In genomic region chr11:116333526-116334416, GRCm38 (mm10) we compare ENCODE assay signal across 9 mouse cellular contexts. TPM values are rescaled to one million over a fixed set of nuclear protein-coding genes. Genes with fewer than 3 reads are reported as not detected.
DNase-seq lines count a peak whose midpoint lies in the region; ATAC-seq and TF ChIP-seq lines count a peak whose summit lies in the region.
"Had no signal": no experiment of that assay in that cellular context is flagged by ENCODE, and none has a peak within 500 bp of the region (broad histone marks: within the 10 kb centered on the region; RNA-seq: fewer than 3 reads in every experiment).

No protein-coding gene starts in this region.

- H3K4me2 ChIP-seq in lung, embryonic 14.5 days = peak overlapping the region; percentile 97
- H3K4me2 ChIP-seq in forebrain, postnatal 0 days (ENCODE audit: low read depth) = peak overlapping the region; percentile 99
- H3K4me2 ChIP-seq in stomach, embryonic 14.5 days (replicated peaks; ENCODE audit: low read depth, low read length) = peak overlapping the region; percentile 96

- WGBS in lung, embryonic 14.5 days = 18% methylated on average over 31 of the region's 31 CpGs
- WGBS in forebrain, postnatal 0 days = 30% methylated on average over 31 of the region's 31 CpGs
- 24% methylated on average over 31 of the region's 31 CpGs for WGBS in stomach, embryonic 14.5 days

- H3K4me3 ChIP-seq in lung, embryonic 14.5 days (ENCODE audit: low read depth, low read length) = peak overlapping the region; percentile 64
- peak overlapping the region; percentile 53; the same call in 1 of the 2 replicates for H3K4me3 ChIP-seq in forebrain, postnatal 0 days (ENCODE audit: low read depth, low read length)
- H3K4me3 ChIP-seq in stomach, embryonic 14.5 days (ENCODE audit: low read depth, low read length) = peak overlapping the region; percentile 20

- ATAC-seq in lung, embryonic 14.5 days (ENCODE audit: insufficient read depth) = no peak
- no peak for ATAC-seq in forebrain, postnatal 0 days
- no peak for ATAC-seq in stomach, embryonic 14.5 days (ENCODE audit: insufficient number of reproducible peaks, insufficient read depth, low FRiP score, low read depth)

- H3K4me1 ChIP-seq in lung, embryonic 14.5 days (ENCODE audit: insufficient read depth) = peaks cover 11% of the 10 kb centered on the region; the same call in 1 of the 2 replicates
- H3K4me1 ChIP-seq in forebrain, postnatal 0 days (ENCODE audit: insufficient read depth) = peaks cover 14% of the 10 kb centered on the region
- H3K4me1 ChIP-seq in stomach, embryonic 14.5 days (ENCODE audit: control insufficient read depth, insufficient read depth, low read length) = peaks cover 34% of the 10 kb centered on the region

- no peak for TF ChIP-seq CTCF in lung, embryonic 14.5 days (IDR thresholded peaks at IDR 0.05; ENCODE audit: low read depth)
- no peak for TF ChIP-seq CTCF in forebrain, postnatal 0 days (IDR thresholded peaks at IDR 0.05; ENCODE audit: low read depth)

- no peaks in the 10 kb centered on the region for H3K36me3 ChIP-seq in lung, embryonic 14.5 days (ENCODE audit: insufficient read depth)
- peaks cover 8% of the 10 kb centered on the region; the same call in 1 of the 2 replicates for H3K36me3 ChIP-seq in forebrain, postnatal 0 days (ENCODE audit: insufficient read depth)
- H3K36me3 ChIP-seq in stomach, embryonic 14.5 days (ENCODE audit: control insufficient read depth, insufficient read depth, low read length) = no peaks in the 10 kb centered on the region

- no peak overlapping the region for H3K27ac ChIP-seq in lung, embryonic 14.5 days (ENCODE audit: low read depth)
- no peak overlapping the region for H3K27ac ChIP-seq in forebrain, postnatal 0 days (ENCODE audit: low read depth, low read length)
- no peak overlapping the region for H3K27ac ChIP-seq in stomach, embryonic 14.5 days (ENCODE audit: low read length)

- H3K9ac ChIP-seq in lung, embryonic 14.5 days = peak overlapping the region; percentile 4; the same call in 1 of the 2 replicates
- H3K9ac ChIP-seq in forebrain, postnatal 0 days = no peak overlapping the region
- H3K9ac ChIP-seq in stomach, embryonic 14.5 days (replicated peaks; ENCODE audit: low read depth, low read length) = no peak overlapping the region; the same call in 1 of the 2 replicates

- peaks cover 26% of the 10 kb centered on the region for H3K27me3 ChIP-seq in lung, embryonic 14.5 days (ENCODE audit: insufficient read depth, low read length)
- peaks cover 5% of the 10 kb centered on the region; the same call in 1 of the 2 replicates for H3K27me3 ChIP-seq in forebrain, postnatal 0 days (ENCODE audit: insufficient read depth, low read length)
- peaks cover 18% of the 10 kb centered on the region for H3K27me3 ChIP-seq in stomach, embryonic 14.5 days (ENCODE audit: control insufficient read depth, insufficient read depth, low read length)

- H3K9me3 ChIP-seq in lung, embryonic 14.5 days (ENCODE audit: low read depth, low read length) = no peaks in the 10 kb centered on the region
- H3K9me3 ChIP-seq in forebrain, postnatal 0 days (ENCODE audit: low read length) = no peaks in the 10 kb centered on the region
- H3K9me3 ChIP-seq in stomach, embryonic 14.5 days (ENCODE audit: control insufficient read depth, low read depth, low read length) = no peaks in the 10 kb centered on the region

- peak; percentile 27 for DNase-seq in lung, embryonic 14.5 days
- DNase-seq in lung, postnatal 14 days = no peak
- DNase-seq in forebrain, postnatal 0 days = no peak
- peak; percentile 50 to 67 for DNase-seq in kidney, postnatal 4 days
- no peak for DNase-seq in spleen, postnatal 4 days (ENCODE audit: low spot score in 2 of 2)
- no peak for DNase-seq in right cerebral cortex, adult 18-20 months
- no peak for DNase-seq in thymus, postnatal 10 days (ENCODE audit: low spot score in 2 of 2)

RNA-seq across cellular contexts. Expression of gene Foxj1, which starts 1.4 kb away (rescaled TPM):
- 1.3 and 2.1 TPM in 2 replicates for polyA plus RNA-seq in lung, embryonic 14.5 days (2014; fragmentation: Nextera tagmentation; extraction: Ambion mirVana)
- 24.8 and 37.6 TPM in 2 replicates for total RNA-seq in forebrain, postnatal 0 days (2014; rRNA removed)
- 15.7 and 19.9 TPM in 2 replicates for polyA plus RNA-seq in forebrain, postnatal 0 days (2015; fragmentation: Nextera tagmentation; extraction: Ambion mirVana)
- polyA plus RNA-seq in stomach, embryonic 14.5 days (2014; fragmentation: Nextera tagmentation; extraction: Ambion mirVana) = 0.17 and 0.34 TPM in 2 replicates

RNA-seq across cellular contexts. Expression of gene Exoc7, which starts 26.7 kb away (rescaled TPM):
- 63.7 and 68.4 TPM in 2 replicates for polyA plus RNA-seq in lung, embryonic 14.5 days (2014; fragmentation: Nextera tagmentation; extraction: Ambion mirVana)
- 91.9 and 103 TPM in 2 replicates for total RNA-seq in forebrain, postnatal 0 days (2014; rRNA removed)
- polyA plus RNA-seq in forebrain, postnatal 0 days (2015; fragmentation: Nextera tagmentation; extraction: Ambion mirVana) = 133 and 144 TPM in 2 replicates
- 67.3 and 72.7 TPM in 2 replicates for polyA plus RNA-seq in stomach, embryonic 14.5 days (2014; fragmentation: Nextera tagmentation; extraction: Ambion mirVana)

RNA-seq across cellular contexts. Expression of gene Galr2, which starts 53.0 kb away (rescaled TPM):
- 0.11 TPM in 1 of 2 replicates, not detected in the other for polyA plus RNA-seq in lung, embryonic 14.5 days (2014; fragmentation: Nextera tagmentation; extraction: Ambion mirVana)
- not detected in 2 replicates for total RNA-seq in forebrain, postnatal 0 days (2014; rRNA removed)
- polyA plus RNA-seq in forebrain, postnatal 0 days (2015; fragmentation: Nextera tagmentation; extraction: Ambion mirVana) = 0.20 and 0.36 TPM in 2 replicates
- 0.13 and 0.15 TPM in 2 replicates for polyA plus RNA-seq in stomach, embryonic 14.5 days (2014; fragmentation: Nextera tagmentation; extraction: Ambion mirVana)
- total RNA-seq: liver, adult 2 months had no signal
- polyA plus RNA-seq: liver, adult 2 months had no signal

RNA-seq across cellular contexts. Expression of gene Srp68, which starts 59.8 kb away (rescaled TPM):
- 85.7 and 89.8 TPM in 2 replicates for polyA plus RNA-seq in lung, embryonic 14.5 days (2014; fragmentation: Nextera tagmentation; extraction: Ambion mirVana)
- 18.5 and 24.5 TPM in 2 replicates for total RNA-seq in forebrain, postnatal 0 days (2014; rRNA removed)
- polyA plus RNA-seq in forebrain, postnatal 0 days (2015; fragmentation: Nextera tagmentation; extraction: Ambion mirVana) = 42.4 and 51.3 TPM in 2 replicates
- 71.8 and 74.2 TPM in 2 replicates for polyA plus RNA-seq in stomach, embryonic 14.5 days (2014; fragmentation: Nextera tagmentation; extraction: Ambion mirVana)

Comparison
In these comparisons a context has a peak if more than half of its experiments do, and no peak if none do; other contexts are left out.
1. DNase-seq: peak in lung, embryonic 14.5 days (single experiment) and kidney, postnatal 4 days (2 of 2); none in lung, postnatal 14 days (single experiment), forebrain, postnatal 0 days (single experiment), spleen, postnatal 4 days (0 of 2), right cerebral cortex, adult 18-20 months (single experiment) and thymus, postnatal 10 days (0 of 2).
2. Peak in every context shown above with its lines, with median percentiles within 50 percentile points of each other: H3K4me2 ChIP-seq and H3K4me3 ChIP-seq.